Mouse (Mus musculus) limb, embryonic 14.5 days (tissue): ENCODE measurements at regions not wholly inside any gene's neighbourhood (a gene's known extent, or its start where the extent isn't known, plus 50 kb on each side); places are given as distances from the start of the nearest gene placed in this dataset.
A peak's percentile ranks its signal among the peaks of the same experiment; 100 is the strongest.

Source experiments
- ATAC-seq: fragments of 200-750 bp; cut with Nextera tagmentation; 2 replicates; pipeline ENCODE4 v1.8.0; 2017; ENCODE audit warnings: low read depth, moderate number of reproducible peaks, moderate TSS enrichment; ENCODE audit not compliant: low FRiP score
- DNase-seq: peaks from one replicate; pipeline ENCODE4 v3.0.0-alpha.2; 2015; ENCODE audit warnings: low spot score
- H3K27ac ChIP-seq: fragments of 300-500 bp; sonication (generic); replicated peaks from 2 replicates; pipeline ENCODE4 v1.5.1; 2014; ENCODE audit warnings: low read depth, mild to moderate bottlenecking, low read length, moderate library complexity, mixed read lengths
- H3K27me3 ChIP-seq: fragments of 300-500 bp; sonication (generic); 2 replicates; pipeline ENCODE4 v1.6.1; 2014; ENCODE audit warnings: low read length, mixed read lengths; ENCODE audit not compliant: control insufficient read depth, insufficient read depth
- H3K36me3 ChIP-seq: fragments of 300-500 bp; sonication (generic); 2 replicates; pipeline ENCODE4 v1.6.1; 2014; ENCODE audit warnings: mild to moderate bottlenecking, low read length, moderate library complexity, mixed read lengths; ENCODE audit not compliant: control insufficient read depth, insufficient read depth
- H3K4me1 ChIP-seq: fragments of 300-500 bp; sonication (generic); 2 replicates; pipeline ENCODE4 v1.6.1; 2014; ENCODE audit warnings: antibody characterized with exemption, low read length, mixed read lengths; ENCODE audit not compliant: control insufficient read depth, insufficient read depth
- H3K4me2 ChIP-seq: fragments of 300-500 bp; sonication (generic); replicated peaks from 2 replicates; pipeline ENCODE4 v1.6.1; 2014; ENCODE audit warnings: low read depth, mild to moderate bottlenecking, low read length, moderate library complexity; ENCODE audit not compliant: severe bottlenecking
- H3K4me3 ChIP-seq: fragments of 300-500 bp; sonication (generic); replicated peaks from 2 replicates; pipeline ENCODE4 v1.5.1; 2014; ENCODE audit warnings: low read length
- H3K9ac ChIP-seq: fragments of 300-500 bp; sonication (generic); 2 replicates; pipeline ENCODE4 v1.6.1; 2014; ENCODE audit warnings: mild to moderate bottlenecking, low read depth, low read length, moderate library complexity; ENCODE audit not compliant: severe bottlenecking
- H3K9me3 ChIP-seq: fragments of 300-500 bp; sonication (generic); 2 replicates; pipeline ENCODE4 v1.6.1; 2016; ENCODE audit warnings: low read length; ENCODE audit not compliant: control insufficient read depth
- POLR2A ChIP-seq: fragments of 200-500 bp; IDR thresholded peaks from 2 replicates; pipeline ENCODE4 v1.8.0; 2012; ENCODE audit warnings: inconsistent platforms, mild to moderate bottlenecking, moderate library complexity, borderline replicate concordance; ENCODE audit not compliant: insufficient read depth, insufficient read length; ENCODE audit errors: extremely low read depth
- WGBS: fragments of 180-500 bp; shearing (Covaris S2); extraction: QIAGEN DNeasy Blood & Tissue Kit; methylation state at CpG from one replicate; pipeline ENCODE4 v1.1.7; 2014; 5-methylcytosine and 5-hydroxymethylcytosine counted together

DNA sequence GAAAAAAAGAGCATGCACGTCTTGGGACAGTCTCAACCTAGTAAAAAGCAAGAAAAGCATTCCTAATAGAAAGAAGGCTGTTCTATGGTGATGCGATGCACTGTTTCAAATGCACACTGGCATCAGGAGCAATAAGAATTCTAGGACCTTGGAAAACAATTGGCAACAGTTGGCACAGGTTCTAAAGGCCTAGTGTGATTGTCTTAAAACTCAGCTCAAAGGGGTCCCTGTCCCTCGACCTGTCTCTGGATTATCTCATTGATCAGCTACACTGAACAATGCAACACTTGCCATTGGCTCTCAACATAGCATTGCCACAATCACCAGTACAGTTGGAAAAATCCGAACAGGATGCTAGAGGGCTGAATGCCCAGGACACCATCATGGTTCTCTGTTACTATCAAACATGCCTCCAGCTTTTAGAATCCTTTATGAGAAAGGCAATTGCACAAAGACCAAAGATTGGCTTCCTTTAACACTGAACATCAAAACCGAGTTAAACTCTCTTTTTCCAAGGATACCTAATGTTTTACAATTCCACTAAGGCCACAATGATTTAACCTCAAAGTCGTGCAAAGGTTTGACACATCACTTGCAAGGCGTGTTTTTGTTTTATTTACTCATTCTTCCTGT is 78.9 kb downstream of the Arrdc3 start:
- Histone ChIP-seq H3K4me3 (peak overlapping the region; percentile 49; the same call in 1 of the 2 replicates), H3K4me2 (peak overlapping the region; percentile 81), H3K9ac (no peak overlapping the region), H3K4me1 (peaks cover 2% of the 10 kb centered on the region; the same call in 1 of the 2 replicates), H3K27ac (no peak overlapping the region; the same call in 1 of the 2 replicates), H3K9me3 (no peaks in the 10 kb centered on the region), H3K36me3 (no peaks in the 10 kb centered on the region), H3K27me3 (no peaks in the 10 kb centered on the region)
- 50% methylated on average over 7 of the region's 7 CpGs for WGBS
- ATAC-seq (no peak), DNase-seq (no peak)
- TF ChIP-seq POLR2A: no peak

DNA sequence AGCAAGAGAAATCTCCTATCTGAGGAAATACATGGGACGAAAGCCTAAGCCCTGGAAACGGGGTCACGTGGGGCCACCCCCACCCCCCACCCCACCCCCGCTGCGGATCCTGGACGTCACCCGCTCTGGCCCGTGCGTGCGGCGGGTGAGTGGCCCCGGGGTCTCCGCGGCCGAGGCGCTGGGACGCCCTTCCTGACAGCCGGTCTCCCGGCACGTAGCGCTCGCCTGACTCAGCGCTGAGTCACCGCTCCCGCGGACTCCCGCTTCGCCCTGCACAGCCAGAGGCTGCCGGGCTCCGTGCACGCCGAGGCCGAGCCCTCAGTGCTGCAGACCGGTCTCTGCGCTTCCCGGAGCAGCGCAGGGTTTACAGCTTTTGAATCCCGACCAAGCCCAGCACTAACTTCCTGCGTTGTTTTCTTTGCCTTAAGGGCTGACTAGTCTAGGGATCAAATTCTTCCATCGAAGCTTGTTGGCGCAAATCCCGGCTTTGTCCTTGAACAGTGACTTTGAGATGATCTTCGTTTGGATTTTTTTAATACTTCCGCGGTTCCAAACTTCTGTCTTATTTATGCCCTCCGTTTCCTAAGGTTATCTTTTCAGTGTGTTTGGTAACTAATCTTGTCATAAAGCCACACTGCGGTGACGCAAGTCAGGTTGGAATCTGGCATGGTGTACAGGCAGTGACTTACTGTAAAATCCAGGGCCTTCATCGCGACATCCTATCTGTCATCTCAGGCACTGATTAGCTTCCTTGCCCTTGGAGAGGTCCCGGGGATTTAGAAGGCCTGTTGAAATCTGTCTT is 79.8 kb downstream of the Arrdc3 start:
- peak overlapping the region; percentile 67 for H3K27ac ChIP-seq
- TF ChIP-seq POLR2A: peak; percentile 63; the same call in 1 of the 2 replicates
- peak overlapping the region; percentile 49 for H3K4me3 ChIP-seq
- peak overlapping the region; percentile 65 for H3K9ac ChIP-seq
- peak overlapping the region; percentile 81 for H3K4me2 ChIP-seq
- H3K27me3 ChIP-seq: no peaks in the 10 kb centered on the region
- WGBS: 4% methylated on average over 51 of the region's 51 CpGs
- no peaks in the 10 kb centered on the region for H3K36me3 ChIP-seq
- H3K9me3 ChIP-seq: no peaks in the 10 kb centered on the region
- peak; percentile 92 for ATAC-seq
- DNase-seq: peak; percentile 80
- H3K4me1 ChIP-seq: peaks cover 2% of the 10 kb centered on the region; the same call in 1 of the 2 replicates

GRCm38 (mm10) chr13:80963591-80963940 is 80.4 kb downstream of the Arrdc3 start:
- peak overlapping the region; percentile 81 for H3K4me2 ChIP-seq
- peak; percentile 32; the same call in 1 of the 2 replicates for ATAC-seq
- H3K9ac ChIP-seq: no peak overlapping the region
- TF ChIP-seq POLR2A: no peak
- WGBS: 69% methylated on average over 11 of the region's 11 CpGs
- H3K9me3 ChIP-seq: no peaks in the 10 kb centered on the region
- no peaks in the 10 kb centered on the region for H3K27me3 ChIP-seq
- peaks cover 2% of the 10 kb centered on the region; the same call in 1 of the 2 replicates for H3K4me1 ChIP-seq
- peak overlapping the region; percentile 67; the same call in 1 of the 2 replicates for H3K27ac ChIP-seq
- DNase-seq: peak; percentile 14
- H3K36me3 ChIP-seq: no peaks in the 10 kb centered on the region
- peak overlapping the region; percentile 49; the same call in 1 of the 2 replicates for H3K4me3 ChIP-seq

- Histone ChIP-seq H3K36me3 (no peaks in the 10 kb centered on the region), H3K9me3 (no peaks in the 10 kb centered on the region), H3K9ac (no peak overlapping the region), H3K27me3 (no peaks in the 10 kb centered on the region), H3K4me2 (no peak overlapping the region), H3K27ac (no peak overlapping the region), H3K4me3 (no peak overlapping the region), H3K4me1 (no peaks in the 10 kb centered on the region)
- ATAC-seq (no peak), DNase-seq (no peak)
- WGBS: 83% methylated on average over 3 of the region's 3 CpGs
- no peak for TF ChIP-seq POLR2A
These were observed 88.5 kb downstream of the Arrdc3 start for GRCm38 (mm10) chr13:80971664-80972063.

DNA sequence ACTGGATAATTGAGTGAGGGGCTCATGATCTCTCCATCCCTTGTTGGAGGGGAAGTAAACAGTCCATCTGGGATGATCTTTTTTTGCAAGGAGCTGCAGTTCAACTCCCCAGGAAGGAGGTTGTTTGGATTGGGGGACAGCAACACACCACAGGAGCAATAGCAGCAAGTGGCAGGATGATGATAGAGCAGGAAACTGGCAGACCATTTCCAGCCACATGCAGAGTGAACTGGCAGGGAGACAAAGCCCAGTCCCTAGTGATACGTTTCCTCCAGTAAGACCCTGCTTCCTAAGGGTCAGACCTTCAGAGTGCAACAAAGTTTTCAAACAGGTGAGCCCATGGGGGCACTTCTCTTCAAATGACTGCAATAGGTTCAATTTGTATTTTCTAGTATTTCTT is 91.2 kb downstream of the Arrdc3 start:
- Histone ChIP-seq H3K27me3 (no peaks in the 10 kb centered on the region), H3K9me3 (no peaks in the 10 kb centered on the region), H3K36me3 (no peaks in the 10 kb centered on the region), H3K4me3 (no peak overlapping the region), H3K4me1 (no peaks in the 10 kb centered on the region), H3K27ac (no peak overlapping the region), H3K4me2 (no peak overlapping the region), H3K9ac (no peak overlapping the region)
- 32% methylated on average over 1 of the region's 1 CpGs for WGBS
- DNase-seq (no peak), ATAC-seq (no peak)
- no peak for TF ChIP-seq POLR2A
